In the genomic region with DNA sequence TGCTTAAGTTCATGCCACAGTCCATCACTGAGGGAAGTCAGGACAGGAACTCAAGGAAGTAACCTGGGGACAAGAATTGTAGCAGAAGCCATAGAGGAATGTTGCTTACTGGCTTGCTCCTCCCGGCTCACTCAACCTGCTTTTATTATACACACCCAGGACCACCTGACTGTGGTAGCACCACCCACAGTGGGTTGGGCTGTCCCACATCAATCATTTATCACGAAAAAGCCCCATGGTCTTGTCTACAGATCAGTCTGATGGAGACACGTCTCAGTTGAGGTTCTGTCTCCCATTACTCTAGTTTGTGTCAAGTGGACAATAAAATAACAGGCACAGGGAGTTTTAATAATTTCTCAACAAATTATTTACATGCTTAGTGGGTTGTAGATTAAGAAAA, we compare ENCODE assay signal across 27 mouse cellular contexts.
DNase-seq lines count a peak whose midpoint lies in the region; ATAC-seq and TF ChIP-seq lines count a peak whose summit lies in the region.
"Had no signal": no experiment of that assay in that cellular context is flagged by ENCODE, and none has a peak within 500 bp of the region (broad histone marks: within the 10 kb centered on the region; RNA-seq: fewer than 3 reads in every experiment).

No protein-coding gene starts in this region.

- no peaks in the 10 kb centered on the region for H3K9me3 ChIP-seq in embryonic facial prominence, embryonic 13.5 days
- H3K9me3 ChIP-seq in embryonic facial prominence, embryonic 10.5 days, result no peaks in the 10 kb centered on the region
- no peaks in the 10 kb centered on the region for H3K9me3 ChIP-seq in ES-E14 (ENCODE audit: control insufficient read depth, insufficient read depth, low read depth, low read length)
- H3K9me3 ChIP-seq in forebrain, embryonic 11.5 days (ENCODE audit: control insufficient read depth, low read length), result no peaks in the 10 kb centered on the region
- H3K9me3 ChIP-seq: embryonic facial prominence, embryonic 12.5 days; embryonic facial prominence, embryonic 15.5 days; forebrain, embryonic 10.5 days; forebrain, embryonic 13.5 days; forebrain, embryonic 15.5 days had no signal

- H3K27ac ChIP-seq in embryonic facial prominence, embryonic 13.5 days, result 0 out of 2 replicates have a peak overlapping the region, but pooled peaks have one; percentile 51
- no peak overlapping the region for H3K27ac ChIP-seq in embryonic facial prominence, embryonic 10.5 days (replicated peaks)
- H3K27ac ChIP-seq in ES-E14 (ENCODE audit: insufficient read depth, low read depth, low read length, poor library complexity, severe bottlenecking), result no peak overlapping the region
- no peak overlapping the region for H3K27ac ChIP-seq in forebrain, embryonic 11.5 days (ENCODE audit: low read depth, low read length)
- H3K27ac ChIP-seq: embryonic facial prominence, embryonic 12.5 days; embryonic facial prominence, embryonic 15.5 days; forebrain, embryonic 10.5 days; forebrain, embryonic 13.5 days; forebrain, embryonic 15.5 days had no signal

- ATAC-seq in embryonic facial prominence, embryonic 13.5 days (ENCODE audit: insufficient number of reproducible peaks, insufficient read depth, low FRiP score, low TSS enrichment, low read depth), result no peak
- no peak for ATAC-seq in forebrain, embryonic 11.5 days (replicated peaks; ENCODE audit: low FRiP score)
- ATAC-seq: activated CD4-positive, CD25-positive, alpha-beta regulatory T cell, adult 4 months; CD4-positive, CD25-positive, alpha-beta regulatory T cell, adult 4 months; forebrain, embryonic 13.5 days; forebrain, embryonic 15.5 days; forebrain, postnatal 0 days had no signal

- in situ Hi-C loops in ES-E14 (cut with MboI; ENCODE audit: low sequenced_read_pairs in 2 of 2, unreplicated experiment in 2 of 2), result no loop called here

- H3K27me3 ChIP-seq in embryonic facial prominence, embryonic 13.5 days, result no peaks in the 10 kb centered on the region
- no peaks in the 10 kb centered on the region for H3K27me3 ChIP-seq in embryonic facial prominence, embryonic 10.5 days (replicated peaks; ENCODE audit: low read depth, poor library complexity, severe bottlenecking)
- H3K27me3 ChIP-seq in forebrain, embryonic 11.5 days (ENCODE audit: control insufficient read depth, insufficient read depth, low read length), result no peaks in the 10 kb centered on the region
- H3K27me3 ChIP-seq: CH12.LX; embryonic facial prominence, embryonic 15.5 days; forebrain, embryonic 13.5 days; forebrain, embryonic 15.5 days had no signal

- no peak overlapping the region for H3K9ac ChIP-seq in embryonic facial prominence, embryonic 13.5 days
- H3K9ac ChIP-seq in ES-E14 (ENCODE audit: insufficient read depth, low read depth, low read length, poor library complexity, severe bottlenecking), result no peak overlapping the region; the same call in 1 of the 2 replicates
- no peak overlapping the region for H3K9ac ChIP-seq in forebrain, embryonic 11.5 days (ENCODE audit: low read length)
- H3K9ac ChIP-seq: embryonic facial prominence, embryonic 12.5 days; embryonic facial prominence, embryonic 15.5 days; forebrain, embryonic 13.5 days; forebrain, embryonic 15.5 days; forebrain, postnatal 0 days had no signal

- WGBS in embryonic facial prominence, embryonic 13.5 days, result 87% methylated on average over 3 of the region's 3 CpGs
- whole genome bisulfite sequencing in embryonic facial prominence, embryonic 10.5 days, result 89% methylated on average over 3 of the region's 3 CpGs
- WGBS in forebrain, embryonic 11.5 days, result 86% methylated on average over 3 of the region's 3 CpGs

- H3K4me1 ChIP-seq in embryonic facial prominence, embryonic 13.5 days, result peaks cover 12% of the 10 kb centered on the region
- H3K4me1 ChIP-seq in embryonic facial prominence, embryonic 10.5 days, result peaks cover 10% of the 10 kb centered on the region
- no peaks in the 10 kb centered on the region for H3K4me1 ChIP-seq in ES-E14 (ENCODE audit: control insufficient read depth in 2 of 2, insufficient read depth in 2 of 2, low read length in 2 of 2, poor library complexity in 1 of 2)
- no peaks in the 10 kb centered on the region for H3K4me1 ChIP-seq in forebrain, embryonic 11.5 days (replicated peaks; ENCODE audit: control insufficient read depth, insufficient read depth, low read length)
- H3K4me1 ChIP-seq: forebrain, embryonic 10.5 days; forebrain, embryonic 13.5 days; forebrain, embryonic 15.5 days had no signal

- no peaks in the 10 kb centered on the region for H3K36me3 ChIP-seq in embryonic facial prominence, embryonic 13.5 days
- H3K36me3 ChIP-seq in embryonic facial prominence, embryonic 10.5 days (replicated peaks), result no peaks in the 10 kb centered on the region
- no peaks in the 10 kb centered on the region for H3K36me3 ChIP-seq in ES-E14 (ENCODE audit: control insufficient read depth, insufficient read depth, low read length, poor library complexity, severe bottlenecking)
- H3K36me3 ChIP-seq in forebrain, embryonic 11.5 days (ENCODE audit: control insufficient read depth, insufficient read depth, low read length), result no peaks in the 10 kb centered on the region
- H3K36me3 ChIP-seq: embryonic facial prominence, embryonic 12.5 days; embryonic facial prominence, embryonic 15.5 days; forebrain, embryonic 10.5 days; forebrain, embryonic 15.5 days had no signal

- DNase-seq in embryonic facial prominence, embryonic 10.5 days (ENCODE audit: low spot score), result no peak
- peak; percentile 20 for DNase-seq in ES-E14 (ENCODE audit: low read depth, low spot score)
- peak; percentile 13 for DNase-seq in WW6 (ENCODE audit: low read depth, low spot score)
- DNase-seq in forebrain, embryonic 11.5 days (ENCODE audit: low spot score), result no peak
- DNase-seq in urinary bladder, postnatal 10 days (ENCODE audit: low spot score), result no peak
- DNase-seq in cerebellum, adult 18-20 months, result no peak
- DNase-seq: adrenal gland, adult 8-10 months; adrenal gland, postnatal 14 days; adrenal gland, postnatal 36 days; B cell, adult 2 months; cerebellum, adult 11-12 months; cerebellum, adult 8-10 months; cerebellum, adult 9-11 months; cerebellum, postnatal 14 days; cerebellum, postnatal 36 days; embryo, embryonic 11 days; forebrain, postnatal 0 days had no signal

- no peak overlapping the region for H3K4me3 ChIP-seq in embryonic facial prominence, embryonic 13.5 days
- H3K4me3 ChIP-seq in embryonic facial prominence, embryonic 10.5 days, result no peak overlapping the region
- peak overlapping the region; percentile 11 to 34; a peak in 2 of 4 replicates for H3K4me3 ChIP-seq in ES-E14 (ENCODE audit: insufficient read depth in 1 of 2, low read depth in 1 of 2, low read length in 2 of 2, poor library complexity in 1 of 2, severe bottlenecking in 1 of 2)
- no peak overlapping the region for H3K4me3 ChIP-seq in forebrain, embryonic 11.5 days (ENCODE audit: low read depth, low read length)
- H3K4me3 ChIP-seq: embryonic facial prominence, embryonic 12.5 days; embryonic facial prominence, embryonic 15.5 days; erythroblast, embryonic 14.5 days; forebrain, embryonic 10.5 days; forebrain, embryonic 13.5 days; forebrain, embryonic 15.5 days had no signal

- H3K4me2 ChIP-seq in embryonic facial prominence, embryonic 13.5 days, result no peak overlapping the region
- H3K4me2 ChIP-seq in forebrain, embryonic 11.5 days (ENCODE audit: low read depth, low read length, severe bottlenecking), result no peak overlapping the region
- H3K4me2 ChIP-seq: embryonic facial prominence, embryonic 12.5 days; forebrain, embryonic 13.5 days; forebrain, embryonic 15.5 days had no signal

TF ChIP-seq in ES-E14, 5 proteins besides CTCF, POLR2A, EP300 and RAD21:
- TF ChIP-seq ZNF384 (IDR thresholded peaks at IDR 0.05; ENCODE audit: low read depth, low read length) (no peak), CHD2 (IDR thresholded peaks at IDR 0.05; ENCODE audit: low read depth, low read length) (no peak), ZC3H11A (IDR thresholded peaks at IDR 0.05; ENCODE audit: borderline replicate concordance, low read depth, low read length) (no peak), HCFC1 (IDR thresholded peaks at IDR 0.05; ENCODE audit: borderline replicate concordance, insufficient read depth, low read length) (no peak), MAFK (IDR thresholded peaks at IDR 0.05; ENCODE audit: insufficient read depth, low read depth, low read length) (no peak)

Comparison
In these comparisons a context has a peak if more than half of its experiments do, and no peak if none do; other contexts are left out.
1. H3K4me3 ChIP-seq: peak in ES-E14 (2 of 2); none in embryonic facial prominence, embryonic 13.5 days (single experiment), embryonic facial prominence, embryonic 10.5 days (single experiment) and forebrain, embryonic 11.5 days (single experiment).
2. DNase-seq: peak in ES-E14 (single experiment) and WW6 (single experiment); none in embryonic facial prominence, embryonic 10.5 days (single experiment), forebrain, embryonic 11.5 days (single experiment), urinary bladder, postnatal 10 days (single experiment) and cerebellum, adult 18-20 months (0 of 2).